Mouse (Mus musculus) myocyte (in vitro differentiated cells): ENCODE data around the gene Dnajc8.

ENCODE experiments used
- CEBPB ChIP-seq: IDR thresholded peaks from 2 replicates; pipeline ENCODE4 v1.6.1; 2011; ENCODE audit warnings: mild to moderate bottlenecking, moderate library complexity; ENCODE audit not compliant: poor library complexity, insufficient read depth, severe bottlenecking
- MAX ChIP-seq: IDR thresholded peaks from one replicate; pipeline ENCODE4 v1.6.1; 2011; ENCODE audit warnings: low read depth, mild to moderate bottlenecking, control low read depth

DNA sequence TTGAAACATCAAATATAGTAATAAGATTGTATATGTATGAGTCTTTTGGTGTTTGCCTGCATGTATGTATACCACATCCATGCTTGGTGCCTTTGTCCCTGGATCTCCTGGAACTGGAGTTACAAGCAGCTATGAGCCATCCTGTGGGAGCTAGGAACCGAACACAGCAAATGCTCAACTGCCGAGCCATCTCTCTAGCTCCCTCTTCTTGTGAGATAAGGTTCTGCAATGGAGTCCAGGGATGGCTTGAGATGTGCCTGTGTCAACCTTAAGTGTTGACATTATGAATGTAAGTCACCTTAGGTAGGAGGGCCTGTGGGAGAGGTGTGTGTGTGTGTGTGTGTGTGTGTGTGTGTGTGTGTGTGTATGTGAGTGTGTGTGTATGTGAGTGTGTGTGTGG, 8.7 kb upstream of the Dnajc8 start:
- no peak for TF ChIP-seq CEBPB
- no peak for TF ChIP-seq MAX
